Mouse (Mus musculus) embryonic facial prominence, embryonic 15.5 days (tissue): Measurements from ENCODE around the gene Chn2. TPM values are rescaled to one million over a fixed set of nuclear protein-coding genes. Genes with fewer than 3 reads are reported as not detected.

Source experiments
- ATAC-seq: fragments of 200-750 bp; cut with Nextera tagmentation; 2 replicates; pipeline ENCODE4 v1.8.0; 2017; ENCODE audit warnings: low read depth, moderate TSS enrichment; ENCODE audit not compliant: insufficient number of reproducible peaks, low FRiP score, low TSS enrichment
- H3K27ac ChIP-seq: fragments of 300-500 bp; sonication (generic); replicated peaks from 2 replicates; pipeline ENCODE4 v1.5.1; 2015; ENCODE audit warnings: mild to moderate bottlenecking, inconsistent platforms
- H3K27me3 ChIP-seq: fragments of 300-500 bp; sonication (generic); 2 replicates; pipeline ENCODE4 v1.6.1; 2015; ENCODE audit warnings: inconsistent platforms
- H3K36me3 ChIP-seq: fragments of 300-500 bp; sonication (generic); 2 replicates; pipeline ENCODE4 v1.6.1; 2015; ENCODE audit warnings: mild to moderate bottlenecking, inconsistent platforms
- H3K4me1 ChIP-seq: fragments of 300-500 bp; sonication (generic); 2 replicates; pipeline ENCODE4 v1.6.1; 2015; ENCODE audit warnings: inconsistent platforms
- H3K4me2 ChIP-seq: fragments of 300-500 bp; sonication (generic); replicated peaks from 2 replicates; pipeline ENCODE4 v1.6.1; 2015; ENCODE audit warnings: mild to moderate bottlenecking, inconsistent platforms
- H3K4me3 ChIP-seq: fragments of 300-500 bp; sonication (generic); replicated peaks from 2 replicates; pipeline ENCODE4 v1.5.1; 2015; ENCODE audit warnings: mild to moderate bottlenecking, inconsistent platforms
- H3K9ac ChIP-seq: fragments of 300-500 bp; sonication (generic); 2 replicates; pipeline ENCODE4 v1.6.1; 2015; ENCODE audit warnings: inconsistent platforms
- H3K9me3 ChIP-seq: fragments of 300-500 bp; sonication (generic); replicated peaks from 2 replicates; pipeline ENCODE4 v1.6.1; 2016; ENCODE audit warnings: inconsistent platforms
- WGBS: fragments of 180-500 bp; shearing (Covaris S2); methylation state at CpG from one replicate; pipeline ENCODE4 v1.1.7; 2015; 5-methylcytosine and 5-hydroxymethylcytosine counted together
- polyA plus RNA-seq: library from polyadenylated mRNA; unstranded; fragments of >200 nt; fragmentation: Nextera tagmentation; extraction: Ambion mirVana; gene quantifications from 2 replicates; pipeline ENCODE4 v1.2.1, GENCODE M21; 2015

The Chn2 gene
- polyA plus RNA-seq, 1 experiment from 2014 or later = 12.2 TPM

DNA sequence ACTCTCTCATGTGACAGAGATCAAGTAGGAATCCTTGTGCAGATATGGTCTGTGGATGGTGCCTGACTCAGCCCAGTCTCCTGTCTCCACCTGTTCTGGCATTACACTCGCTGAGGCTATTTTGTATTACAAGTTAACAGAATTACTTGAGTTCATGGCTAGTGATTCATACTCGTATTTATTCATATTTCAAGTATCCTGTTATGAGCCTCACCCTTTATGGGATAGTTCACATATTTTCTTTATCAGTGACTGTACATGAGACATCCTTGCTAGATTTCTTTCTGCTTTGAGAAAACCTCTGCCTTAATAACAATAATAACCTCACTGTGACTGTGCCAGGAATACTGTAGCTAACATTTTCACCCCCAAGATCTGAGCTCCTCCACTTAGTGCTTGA, 164.0 kb downstream of the Chn2 start:
- H3K27ac ChIP-seq = no peak overlapping the region
- no peaks in the 10 kb centered on the region for H3K9me3 ChIP-seq
- no peak overlapping the region for H3K4me2 ChIP-seq
- no peaks in the 10 kb centered on the region for H3K27me3 ChIP-seq
- no peak overlapping the region for H3K4me3 ChIP-seq
- H3K9ac ChIP-seq = no peak overlapping the region
- no peak for ATAC-seq
- no peaks in the 10 kb centered on the region for H3K36me3 ChIP-seq
- H3K4me1 ChIP-seq = no peaks in the 10 kb centered on the region
- WGBS = 65% methylated on average over 2 of the region's 2 CpGs

GRCm38 (mm10) chr6:54203926-54204325, 164.6 kb downstream of the Chn2 start:
- Histone ChIP-seq H3K27me3 (no peaks in the 10 kb centered on the region), H3K4me3 (no peak overlapping the region), H3K4me1 (no peaks in the 10 kb centered on the region), H3K9me3 (no peaks in the 10 kb centered on the region), H3K27ac (no peak overlapping the region), H3K9ac (no peak overlapping the region), H3K4me2 (no peak overlapping the region), H3K36me3 (no peaks in the 10 kb centered on the region)
- no peak for ATAC-seq
- 80% methylated on average over 6 of the region's 6 CpGs for WGBS

GRCm38 (mm10) chr6:54204931-54205330, 165.6 kb downstream of the Chn2 start:
- Histone ChIP-seq H3K27me3 (no peaks in the 10 kb centered on the region), H3K27ac (no peak overlapping the region), H3K36me3 (no peaks in the 10 kb centered on the region), H3K4me1 (no peaks in the 10 kb centered on the region), H3K4me3 (no peak overlapping the region), H3K9me3 (no peaks in the 10 kb centered on the region), H3K4me2 (no peak overlapping the region), H3K9ac (no peak overlapping the region)
- WGBS = 65% methylated on average over 2 of the region's 2 CpGs
- ATAC-seq = no peak

- Histone ChIP-seq H3K27ac (no peak overlapping the region), H3K36me3 (no peaks in the 10 kb centered on the region), H3K27me3 (no peaks in the 10 kb centered on the region), H3K4me3 (no peak overlapping the region), H3K9me3 (no peaks in the 10 kb centered on the region), H3K9ac (no peak overlapping the region), H3K4me1 (no peaks in the 10 kb centered on the region), H3K4me2 (no peak overlapping the region)
- WGBS = 63% methylated on average over 5 of the region's 5 CpGs
- no peak for ATAC-seq
Measured at GRCm38 (mm10) chr6:54205471-54205870, 166.1 kb downstream of the Chn2 start.

DNA sequence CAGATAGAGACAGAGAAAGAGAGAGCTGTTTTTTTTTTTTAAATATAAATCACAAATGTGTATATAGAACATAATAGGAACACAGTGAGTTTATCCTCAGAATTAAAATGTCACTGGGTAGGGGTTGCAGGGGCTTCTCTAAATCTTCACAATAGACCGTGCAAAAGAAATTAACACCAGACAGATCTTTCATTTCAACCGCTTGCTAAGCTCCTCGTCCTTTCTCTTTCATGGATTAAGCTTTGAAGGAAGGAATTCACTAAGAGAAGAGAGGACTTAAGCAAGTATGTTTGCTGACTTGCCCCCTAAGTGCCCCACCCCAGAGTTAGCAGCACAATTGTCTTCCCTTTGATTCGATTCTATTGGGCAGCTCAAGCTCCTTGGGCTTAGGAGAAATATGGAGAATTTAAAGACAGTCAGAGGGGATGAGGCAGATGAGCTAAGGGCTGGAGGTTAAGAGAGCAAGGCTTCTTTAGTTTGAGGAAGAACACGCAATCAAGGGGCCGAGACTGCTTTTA, 166.9 kb downstream of the Chn2 start:
- no peaks in the 10 kb centered on the region for H3K36me3 ChIP-seq
- H3K9ac ChIP-seq = no peak overlapping the region
- H3K9me3 ChIP-seq = no peaks in the 10 kb centered on the region
- H3K4me3 ChIP-seq = no peak overlapping the region
- ATAC-seq = no peak
- 31% methylated on average over 6 of the region's 6 CpGs for WGBS
- no peaks in the 10 kb centered on the region for H3K27me3 ChIP-seq
- no peaks in the 10 kb centered on the region for H3K4me1 ChIP-seq
- no peak overlapping the region for H3K4me2 ChIP-seq
- H3K27ac ChIP-seq = no peak overlapping the region

DNA sequence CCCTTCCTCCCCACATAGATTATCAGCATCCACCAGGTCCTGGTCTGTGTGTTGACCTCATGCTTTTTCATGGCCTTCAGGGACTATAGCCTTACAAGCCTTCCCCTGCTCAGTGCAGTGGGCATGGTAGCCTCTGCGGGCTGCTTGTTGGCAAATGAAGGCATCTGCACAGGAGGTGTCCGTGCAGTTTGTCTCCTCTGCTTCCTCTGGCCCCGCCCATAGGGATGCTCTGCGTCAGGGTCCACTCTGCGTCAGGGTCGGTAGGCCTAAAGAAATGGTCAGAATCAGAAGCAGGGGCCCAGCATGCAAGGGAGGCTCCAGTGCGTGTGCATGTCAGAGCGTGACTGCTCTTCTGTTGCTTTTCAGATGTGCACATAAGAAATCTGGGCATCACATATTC, 169.4 kb downstream of the Chn2 start:
- no peak for ATAC-seq
- WGBS = 87% methylated on average over 8 of the region's 8 CpGs

GRCm38 (mm10) chr6:54210971-54211370, 171.6 kb downstream of the Chn2 start:
- 65% methylated on average over 4 of the region's 4 CpGs for WGBS
- Histone ChIP-seq H3K9me3 (no peaks in the 10 kb centered on the region), H3K9ac (no peak overlapping the region), H3K4me2 (no peak overlapping the region), H3K36me3 (no peaks in the 10 kb centered on the region), H3K27ac (no peak overlapping the region), H3K27me3 (no peaks in the 10 kb centered on the region), H3K4me3 (no peak overlapping the region), H3K4me1 (no peaks in the 10 kb centered on the region)
- no peak for ATAC-seq

More for the DNA sequence above, 169.4 kb downstream of the Chn2 start:
- H3K4me3 ChIP-seq = no peak overlapping the region
- H3K36me3 ChIP-seq = no peaks in the 10 kb centered on the region
- no peak overlapping the region for H3K4me2 ChIP-seq
- H3K27ac ChIP-seq = no peak overlapping the region
- H3K4me1 ChIP-seq = no peaks in the 10 kb centered on the region
- no peak overlapping the region for H3K9ac ChIP-seq
- H3K27me3 ChIP-seq = no peaks in the 10 kb centered on the region
- H3K9me3 ChIP-seq = no peaks in the 10 kb centered on the region

GRCm38 (mm10) chr6:54211939-54212338, 172.6 kb downstream of the Chn2 start:
- Histone ChIP-seq H3K27me3 (no peaks in the 10 kb centered on the region), H3K9me3 (no peaks in the 10 kb centered on the region), H3K4me2 (no peak overlapping the region), H3K36me3 (no peaks in the 10 kb centered on the region), H3K9ac (no peak overlapping the region), H3K4me1 (no peaks in the 10 kb centered on the region), H3K4me3 (no peak overlapping the region), H3K27ac (no peak overlapping the region)
- WGBS = 66% methylated on average over 7 of the region's 7 CpGs
- ATAC-seq = no peak

DNA sequence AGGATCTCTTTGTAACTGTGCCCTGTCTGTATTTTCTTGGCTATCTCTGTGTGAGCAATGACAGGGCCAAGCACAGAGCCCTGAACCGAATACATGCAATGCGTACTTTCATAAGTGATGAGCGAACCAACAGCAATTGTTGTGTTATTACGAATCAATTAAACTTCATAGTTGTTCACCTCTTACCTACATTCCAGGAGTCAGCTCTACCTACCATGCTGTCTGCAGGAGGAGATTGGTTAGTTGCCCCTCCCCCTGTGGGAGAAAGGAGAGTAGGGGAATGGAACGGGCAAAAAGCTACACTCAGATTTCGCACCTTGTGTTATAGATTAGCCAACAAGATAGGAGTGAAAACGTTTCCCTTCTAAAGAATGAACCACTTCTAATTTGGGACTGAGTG, 174.4 kb downstream of the Chn2 start:
- H3K27me3 ChIP-seq = no peaks in the 10 kb centered on the region
- whole genome bisulfite sequencing = 73% methylated on average over 7 of the region's 7 CpGs
- H3K9ac ChIP-seq = no peak overlapping the region
- no peak for ATAC-seq
- no peaks in the 10 kb centered on the region for H3K36me3 ChIP-seq
- H3K27ac ChIP-seq = no peak overlapping the region
- H3K4me1 ChIP-seq = no peaks in the 10 kb centered on the region
- H3K4me2 ChIP-seq = no peak overlapping the region
- H3K9me3 ChIP-seq = no peaks in the 10 kb centered on the region
- H3K4me3 ChIP-seq = no peak overlapping the region

DNA sequence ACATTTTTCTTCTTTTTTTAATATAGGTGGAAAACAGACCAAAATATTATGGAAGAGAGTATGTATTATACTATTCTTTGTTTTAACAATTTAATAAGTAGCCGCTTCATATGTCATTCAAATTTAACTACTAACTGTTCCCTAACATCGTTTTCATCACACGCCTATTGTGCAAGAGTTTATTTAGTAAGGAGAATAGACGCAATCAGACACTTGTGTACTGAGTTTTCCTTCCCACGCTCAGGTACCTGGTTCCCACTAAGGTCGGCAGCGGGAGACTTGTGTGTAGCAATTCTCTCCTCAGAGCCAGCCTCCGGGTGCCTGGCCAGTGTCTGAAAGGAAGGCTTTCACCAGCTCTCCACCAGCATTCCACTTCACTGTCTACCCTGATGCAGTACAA, 176.3 kb downstream of the Chn2 start:
- no peak overlapping the region for H3K4me2 ChIP-seq
- no peak overlapping the region for H3K9ac ChIP-seq
- H3K9me3 ChIP-seq = no peaks in the 10 kb centered on the region
- H3K4me1 ChIP-seq = no peaks in the 10 kb centered on the region
- ATAC-seq = no peak
- H3K36me3 ChIP-seq = no peaks in the 10 kb centered on the region
- H3K27me3 ChIP-seq = no peaks in the 10 kb centered on the region
- WGBS = 82% methylated on average over 8 of the region's 8 CpGs
- no peak overlapping the region for H3K4me3 ChIP-seq
- no peak overlapping the region for H3K27ac ChIP-seq

GRCm38 (mm10) chr6:54216512-54216911, 177.2 kb downstream of the Chn2 start:
- WGBS = 73% methylated on average over 5 of the region's 5 CpGs

GRCm38 (mm10) chr6:54220124-54220523, 180.8 kb downstream of the Chn2 start:
- 86% methylated on average over 14 of the region's 14 CpGs for WGBS
- H3K4me3 ChIP-seq = no peak overlapping the region
- no peaks in the 10 kb centered on the region for H3K9me3 ChIP-seq
- no peak overlapping the region for H3K4me2 ChIP-seq
- no peaks in the 10 kb centered on the region for H3K27me3 ChIP-seq
- H3K9ac ChIP-seq = no peak overlapping the region
- H3K36me3 ChIP-seq = no peaks in the 10 kb centered on the region
- H3K27ac ChIP-seq = no peak overlapping the region
- no peak for ATAC-seq
- no peaks in the 10 kb centered on the region; the same call in 1 of the 2 replicates for H3K4me1 ChIP-seq

More at GRCm38 (mm10) chr6:54216512-54216911, 177.2 kb downstream of the Chn2 start:
- ATAC-seq = no peak
- Histone ChIP-seq H3K9me3 (no peaks in the 10 kb centered on the region), H3K4me1 (no peaks in the 10 kb centered on the region), H3K4me2 (no peak overlapping the region), H3K36me3 (no peaks in the 10 kb centered on the region), H3K4me3 (no peak overlapping the region), H3K9ac (no peak overlapping the region), H3K27me3 (no peaks in the 10 kb centered on the region), H3K27ac (no peak overlapping the region)
